Mouse (Mus musculus) layer of hippocampus, adult 2 months (tissue): ENCODE measurements around the gene Dzip1l. TPM values are rescaled to one million over a fixed set of nuclear protein-coding genes. Genes with fewer than 3 reads are reported as not detected.
"Not testable (repeated sequence)": the region's sequence is repeated elsewhere in the genome, so short reads cannot be mapped to it uniquely, and the experiment has no call there.

Experiments
- DNase-seq, 2 experiments: peaks; one replicate each; pipeline ENCODE4 v3.0.0; 2022; ENCODE audit warnings: low spot score in 2 of 2
- H3K27ac ChIP-seq: fragments of 200-600 bp; 2 replicates; pipeline ENCODE4 v1.8.1; 2022
- H3K4me3 ChIP-seq: fragments of 200-600 bp; 2 replicates; pipeline ENCODE4 v1.8.1; 2022; ENCODE audit warnings: mild to moderate bottlenecking
- CTCF ChIP-seq: fragments of 200-600 bp; conservative IDR thresholded peaks from 2 replicates; pipeline ENCODE4 v1.8.1; 2022; ENCODE audit warnings: antibody characterized with exemption, mild to moderate bottlenecking, moderate library complexity
- long read RNA-seq, 2 experiments: library from polyadenylated mRNA; stranded (forward); transcript quantifications; one replicate each; pipeline ENCODE4 v2.0.0; 2021; ENCODE audit warnings: borderline mapping rate in 2 of 2
- total RNA-seq, 2 experiments: library from RNA; stranded (reverse); gene quantifications; 2 replicates each; pipeline ENCODE4 v1.2.3; 2021

Gene Dzip1l
- 10 to 100 TPM; 24.1 to 24.4 TPM for total RNA-seq
- long read RNA-seq, experiment 1, partial matches to known transcripts: 1 of 8 reads
- long read RNA-seq, experiment 1, other reads (novel, unspliced or antisense): 6 of 8 reads
- long read RNA-seq, experiment 2, partial matches to known transcripts: 1 of 5 reads
- long read RNA-seq, experiment 2, other reads (novel, unspliced or antisense): 4 of 5 reads

DNA sequence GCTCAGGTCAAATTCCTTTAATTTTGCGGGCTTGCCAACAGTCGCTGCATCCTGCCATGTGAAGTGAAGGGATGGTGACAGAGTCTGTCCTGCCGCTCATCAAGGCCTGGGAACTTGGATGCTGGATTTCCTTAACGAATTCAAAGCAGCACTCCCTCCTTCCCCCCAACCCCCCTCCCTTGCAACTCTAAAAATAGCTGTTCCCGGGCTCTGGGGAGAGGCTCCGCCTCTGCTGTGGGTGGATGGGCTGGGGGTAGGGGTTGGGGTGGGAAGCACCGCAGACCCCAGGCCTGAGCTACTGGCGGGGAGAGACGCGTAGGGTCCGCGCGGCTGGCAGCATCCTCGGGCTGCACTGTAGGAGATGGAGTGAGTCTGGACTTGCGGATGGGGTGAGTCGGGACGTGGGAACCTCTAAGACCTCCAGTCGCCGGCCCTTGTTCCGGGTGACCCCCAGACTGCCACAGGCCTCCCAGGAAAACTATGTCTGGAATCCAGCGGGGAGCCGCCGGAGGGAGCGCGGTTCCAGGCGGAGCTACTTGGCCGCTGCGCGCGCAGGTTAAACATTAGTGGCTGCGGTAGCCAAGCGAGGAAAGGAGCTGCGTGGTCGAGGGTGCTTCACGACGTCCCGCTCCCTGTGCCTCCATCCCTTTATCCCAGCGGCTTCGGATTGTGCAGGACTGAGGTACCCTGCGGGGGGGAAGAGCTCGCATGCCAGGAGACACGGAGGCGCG lies at the start of gene Dzip1l:
TSS of gene Dzip1l (plus strand) at position 216 of the 731 bp plus-strand sequence.
- Histone ChIP-seq H3K4me3 (peak within 1 kb of the TSS; percentile 80), H3K27ac (peak within 1 kb of the TSS; percentile 99)
- DNase-seq: peak; percentile 60 to 67
- 0 out of 2 replicates have a peak, but pooled peaks have one; percentile 17 for TF ChIP-seq CTCF

DNA sequence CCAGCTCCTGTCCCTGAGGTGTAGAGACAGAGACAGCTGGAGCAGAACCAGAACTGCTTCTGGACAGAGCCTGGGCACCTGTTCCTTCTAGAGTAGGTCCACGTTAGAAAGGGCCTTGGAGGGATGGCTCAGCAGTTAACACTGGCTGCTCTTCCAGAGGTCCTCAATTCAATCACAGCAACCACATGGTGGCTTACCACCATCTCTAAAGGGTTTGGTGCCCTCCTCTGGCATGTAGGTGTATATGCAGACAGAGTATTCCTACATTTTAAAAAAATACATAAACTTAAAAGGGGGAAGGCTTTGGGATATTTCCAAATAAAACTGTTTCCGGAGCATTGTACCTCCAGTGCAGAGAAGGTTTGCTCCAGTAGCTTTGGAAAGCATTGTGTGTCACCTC lies 48.6 kb upstream of the Dzip1l start:
- peak; percentile 24 to 25 for DNase-seq
- Histone ChIP-seq H3K27ac (no peak overlapping the region), H3K4me3 (no peak overlapping the region)
- peak; percentile 83 for TF ChIP-seq CTCF

DNA sequence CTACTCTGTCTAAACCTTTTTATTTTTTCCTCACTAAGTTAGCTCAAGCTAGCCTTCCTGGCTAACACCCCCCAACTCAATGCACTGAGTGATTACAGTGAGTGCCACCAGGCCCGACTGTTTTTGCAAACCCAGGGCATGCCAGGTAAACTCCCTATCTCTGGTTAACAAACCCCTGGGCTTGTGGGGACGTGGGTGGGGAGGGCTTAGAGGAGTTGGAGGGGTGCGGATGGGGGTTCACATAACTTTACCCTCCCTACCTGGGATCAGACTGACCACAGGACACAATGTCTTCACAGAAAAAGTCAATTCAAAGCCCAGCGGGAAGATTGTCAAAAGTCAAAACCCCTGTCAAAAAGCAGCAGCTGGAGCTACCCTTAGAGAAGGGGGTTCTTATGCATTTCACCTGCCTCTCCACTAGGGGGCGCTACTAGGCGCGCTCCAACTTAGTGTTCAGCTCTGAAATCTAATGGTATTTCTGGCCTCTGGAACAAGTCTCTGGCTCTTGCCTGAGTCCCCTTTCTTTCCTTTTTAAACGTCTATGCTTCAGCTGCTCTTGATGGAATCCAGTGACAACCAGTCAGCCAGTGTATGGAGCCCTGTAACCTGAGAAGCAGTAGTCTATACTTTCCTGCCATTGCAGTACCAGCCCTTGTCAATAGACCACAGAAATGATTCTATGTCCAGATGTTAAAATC lies 41.6 kb upstream of the Dzip1l start:
- peak in 1 of 2 experiments; percentile 69 for DNase-seq
- TF ChIP-seq CTCF: peak; percentile 97
- Histone ChIP-seq H3K4me3 (no peak overlapping the region), H3K27ac (no peak overlapping the region)

DNA sequence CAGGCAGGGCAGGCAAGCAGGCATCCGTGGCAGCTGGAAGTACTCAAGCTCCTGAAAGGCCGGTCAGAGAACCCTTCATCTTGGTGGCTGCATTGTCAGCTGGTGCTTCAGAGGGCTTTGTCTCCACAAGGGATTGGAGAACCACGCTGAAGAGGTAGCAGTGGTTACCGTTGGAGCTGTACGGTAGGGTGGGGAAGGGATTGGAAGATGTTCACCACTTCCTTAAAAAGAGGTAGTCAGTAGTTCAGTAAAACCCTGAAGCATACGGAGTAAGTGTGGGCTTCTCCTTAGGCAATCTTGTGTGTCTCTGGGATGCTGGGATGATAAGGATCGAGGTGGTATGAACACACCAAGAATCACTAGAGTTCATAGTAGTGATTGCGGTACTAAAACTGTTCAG lies 38.2 kb upstream of the Dzip1l start:
- no peak for TF ChIP-seq CTCF
- H3K27ac ChIP-seq: no peak overlapping the region
- no peak for DNase-seq
- H3K4me3 ChIP-seq: no peak overlapping the region

DNA sequence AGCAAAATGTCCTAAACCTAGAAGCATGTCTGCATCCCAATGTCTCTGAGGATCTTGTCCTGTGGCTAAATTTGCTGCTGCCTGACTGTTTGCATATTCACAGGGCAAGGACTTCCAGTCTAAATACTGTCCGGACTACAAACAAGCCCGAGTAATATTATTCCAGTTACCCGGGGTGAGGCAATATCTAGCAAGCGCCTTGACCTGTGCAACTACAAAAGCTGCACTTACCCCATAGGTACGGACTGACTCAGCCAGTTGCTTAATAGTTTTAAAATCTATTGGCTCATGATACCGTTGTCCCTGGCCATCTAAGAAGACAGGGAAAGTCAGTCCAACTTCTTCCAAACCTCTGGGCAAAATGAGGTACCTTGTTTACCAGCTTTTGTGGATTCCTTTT lies 30.2 kb upstream of the Dzip1l start:
- H3K27ac ChIP-seq, DNase-seq, H3K4me3 ChIP-seq: not testable (repeated sequence)

DNA sequence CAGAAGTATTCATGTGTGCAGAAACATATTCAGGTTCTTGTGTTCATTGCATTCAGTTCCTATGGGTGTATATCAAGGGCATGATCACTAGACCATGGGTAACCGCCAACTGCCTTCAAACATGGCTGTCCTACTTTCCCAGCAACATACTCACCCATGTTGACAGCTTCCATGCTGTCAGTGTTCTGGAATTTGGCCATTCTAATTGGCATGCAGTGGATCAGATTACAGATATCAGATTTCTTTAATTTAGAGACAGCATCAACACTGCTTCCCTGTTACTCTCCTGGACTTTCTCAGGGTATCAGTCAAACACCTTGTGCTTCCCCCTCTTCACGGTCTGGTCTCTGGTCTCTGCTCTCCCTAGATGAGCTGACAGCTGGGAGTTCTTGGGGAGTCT lies 25.7 kb upstream of the Dzip1l start:
- no peak for DNase-seq
- Histone ChIP-seq H3K27ac (no peak overlapping the region), H3K4me3 (no peak overlapping the region)

DNA sequence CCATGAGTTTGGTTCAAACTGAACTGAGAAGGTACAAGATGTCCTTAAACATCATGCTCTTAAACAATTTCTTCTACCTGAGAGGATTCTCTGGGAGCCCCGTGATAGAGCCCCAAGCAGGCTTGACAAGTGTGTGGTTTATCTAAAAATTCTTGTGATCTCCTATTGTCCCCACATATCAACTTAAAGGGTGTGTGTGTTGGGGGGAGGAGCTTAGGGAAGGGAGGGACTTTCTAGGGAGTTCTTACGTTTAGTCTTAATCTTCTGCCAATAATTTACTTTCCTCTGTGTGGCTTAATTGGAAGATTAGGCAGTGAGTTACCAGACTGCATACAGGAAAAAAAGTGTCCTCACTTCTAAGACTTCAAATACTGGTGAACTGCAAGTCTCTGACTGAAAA lies 17.1 kb upstream of the Dzip1l start, which contains the start of gene A4gnt:
TSS of gene A4gnt (plus strand) at position 301 of the 400 bp plus-strand sequence.
- Histone ChIP-seq H3K27ac (no peak within 1 kb of the TSS), H3K4me3 (no peak within 1 kb of the TSS)
- no peak for TF ChIP-seq CTCF
- no peak for DNase-seq

More for the DNA sequence above, 25.7 kb upstream of the Dzip1l start:
- no peak for TF ChIP-seq CTCF

DNA sequence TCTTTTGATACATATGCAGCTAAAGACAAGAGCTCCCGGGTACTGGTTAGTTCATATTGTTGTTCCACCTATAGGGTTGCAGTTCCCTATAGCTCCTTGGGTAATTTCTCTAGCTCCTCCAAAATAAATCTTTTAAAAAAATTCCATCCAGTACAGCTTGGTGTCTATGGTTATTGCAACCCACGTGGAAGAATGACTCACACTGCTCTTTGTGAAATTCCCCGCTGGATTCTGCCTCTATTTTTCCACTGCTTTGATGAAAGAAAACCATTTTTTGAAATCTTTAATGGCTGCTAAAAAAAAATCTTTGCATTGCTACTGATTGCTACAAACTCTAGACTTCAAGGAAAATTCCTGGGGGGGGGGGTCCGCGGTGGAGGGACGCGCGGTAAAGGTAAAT lies 9.6 kb upstream of the Dzip1l start:
- no peak for DNase-seq
- no peak overlapping the region for H3K27ac ChIP-seq
- no peak overlapping the region for H3K4me3 ChIP-seq
- TF ChIP-seq CTCF: no peak

DNA sequence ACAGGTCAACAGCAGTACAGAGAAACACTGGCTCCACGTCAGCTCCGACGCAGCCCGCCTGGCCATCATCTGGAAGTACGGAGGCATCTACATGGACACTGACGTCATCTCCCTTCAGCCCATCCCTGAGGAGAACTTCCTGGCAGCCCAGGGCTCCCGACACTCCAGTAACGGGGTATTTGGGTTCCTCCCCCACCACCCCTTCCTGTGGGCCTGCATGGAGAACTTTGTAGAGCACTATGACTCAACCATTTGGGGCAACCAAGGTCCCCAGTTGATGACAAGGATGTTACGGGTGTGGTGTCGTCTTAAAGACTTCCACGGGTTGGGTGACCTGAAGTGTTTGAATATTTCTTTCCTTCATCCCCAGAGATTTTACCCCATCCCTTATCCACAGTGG lies 9.1 kb upstream of the Dzip1l start:
- TF ChIP-seq CTCF: no peak
- Histone ChIP-seq H3K27ac (no peak overlapping the region), H3K4me3 (no peak overlapping the region)
- no peak for DNase-seq

DNA sequence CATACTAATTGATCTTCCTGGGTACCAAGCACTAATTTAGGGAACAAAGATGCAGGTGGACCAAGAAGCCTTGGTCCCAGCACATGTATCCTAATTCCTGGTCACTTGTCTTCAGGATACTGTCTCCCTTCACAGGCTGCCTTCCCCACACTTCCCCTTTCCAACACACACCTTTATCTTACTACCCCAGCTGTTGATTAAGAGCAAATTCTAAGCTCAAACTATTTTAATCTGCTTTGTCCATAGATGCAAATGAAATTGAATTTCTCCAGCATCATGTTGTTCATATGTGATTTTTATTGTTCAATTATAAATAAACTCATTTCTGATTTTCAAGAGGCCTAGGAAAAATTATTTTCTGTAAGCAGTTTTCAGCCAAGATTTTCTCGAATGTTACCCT lies 7.3 kb upstream of the Dzip1l start:
- Histone ChIP-seq H3K4me3 (no peak overlapping the region), H3K27ac (no peak overlapping the region)
- DNase-seq: no peak
- no peak for TF ChIP-seq CTCF

DNA sequence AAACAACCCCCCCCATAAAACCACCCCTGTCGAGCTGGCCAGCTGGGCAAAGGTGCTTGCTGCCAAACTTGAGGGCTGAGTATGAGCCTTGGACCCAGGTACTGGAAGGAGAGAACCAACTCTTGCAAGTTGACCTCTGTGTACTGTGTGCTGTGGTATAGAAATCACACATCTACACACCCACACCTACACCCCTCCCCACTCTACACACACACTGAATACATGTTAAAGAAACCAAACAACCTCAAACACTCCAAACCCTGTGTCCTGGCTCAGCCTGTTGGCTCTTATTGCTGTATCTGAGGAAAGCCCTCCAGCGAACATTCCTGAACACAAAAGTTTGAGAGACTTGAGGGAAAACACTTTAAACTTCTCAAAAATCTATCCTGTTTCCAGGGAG lies 6.3 kb upstream of the Dzip1l start:
- no peak overlapping the region for H3K4me3 ChIP-seq
- no peak for TF ChIP-seq CTCF
- no peak for DNase-seq

DNA sequence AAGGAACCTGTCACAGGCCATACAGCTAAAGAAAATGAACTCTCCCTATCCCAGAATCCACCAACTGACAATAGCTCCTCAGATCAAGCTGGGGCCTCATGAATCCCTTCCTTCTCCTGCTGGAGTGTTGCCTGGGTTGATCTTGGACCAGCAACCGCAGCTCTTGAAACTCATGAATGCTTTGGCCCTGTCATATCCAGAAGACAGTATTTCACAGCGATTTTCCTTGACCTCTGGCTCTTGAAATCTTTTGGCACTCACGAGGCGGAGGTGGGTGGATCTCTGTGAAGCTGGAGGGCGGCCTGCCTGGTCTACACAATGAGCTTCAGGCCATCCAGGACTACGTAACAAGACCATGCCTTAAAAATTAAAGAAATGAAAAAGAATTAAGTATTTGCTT lies 5.2 kb upstream of the Dzip1l start:
- no peak overlapping the region for H3K4me3 ChIP-seq
- no peak for DNase-seq
- TF ChIP-seq CTCF: no peak
- no peak overlapping the region for H3K27ac ChIP-seq

More for the DNA sequence above, 6.3 kb upstream of the Dzip1l start:
- H3K27ac ChIP-seq: no peak overlapping the region

DNA sequence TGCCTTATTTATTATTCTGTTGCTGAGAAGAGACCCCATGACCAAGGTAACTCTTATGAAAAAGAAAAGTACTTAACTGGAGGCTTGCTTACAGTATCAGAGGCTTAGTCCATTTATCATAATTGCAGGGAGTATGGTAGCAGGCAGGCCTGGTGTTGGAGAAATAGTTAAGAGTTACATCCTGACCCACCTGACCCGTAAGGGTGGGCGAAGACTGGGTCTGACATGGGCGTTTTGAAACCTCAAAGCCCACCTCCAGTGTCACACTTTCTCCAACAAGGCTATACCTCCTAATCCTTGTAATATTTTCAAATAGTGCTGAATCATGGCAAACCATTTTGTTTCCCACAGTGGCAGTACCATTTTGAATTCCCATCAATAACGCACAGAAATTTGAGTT lies 715 bp upstream of the Dzip1l start:
- Histone ChIP-seq H3K27ac (peak overlapping the region; percentile 99), H3K4me3 (peak overlapping the region; percentile 80)
- DNase-seq: no peak
- TF ChIP-seq CTCF: no peak

DNA sequence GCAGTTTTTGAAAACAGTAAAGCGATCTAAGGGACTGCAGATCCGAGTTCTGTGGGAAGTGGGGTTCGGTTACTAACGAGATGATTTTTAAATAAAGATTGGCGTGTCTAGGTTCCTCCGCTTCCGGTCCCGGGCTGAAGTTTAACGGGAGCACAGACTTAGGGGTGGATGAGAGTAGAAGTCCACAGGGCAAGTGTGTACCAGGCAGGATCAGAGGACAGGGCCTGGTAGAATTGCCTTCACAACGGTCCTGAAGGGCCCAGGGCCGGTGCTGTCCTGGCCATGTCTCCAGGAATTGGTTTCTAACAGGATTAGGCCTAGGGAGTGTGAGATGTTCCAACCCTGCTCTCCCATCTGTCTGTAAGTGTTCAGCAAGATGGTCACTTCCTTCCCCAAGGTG lies 775 bp downstream of the Dzip1l start:
- no peak for DNase-seq
- Histone ChIP-seq H3K4me3 (peak overlapping the region; percentile 80), H3K27ac (peak overlapping the region; percentile 99)
- TF ChIP-seq CTCF: no peak
